Mouse (Mus musculus): Measurements from ENCODE around the gene Nrg3.
"Not testable (repeated sequence)": the region's sequence is repeated elsewhere in the genome, so short reads cannot be mapped to it uniquely, and the experiment has no call there.

The Nrg3 gene

DNA sequence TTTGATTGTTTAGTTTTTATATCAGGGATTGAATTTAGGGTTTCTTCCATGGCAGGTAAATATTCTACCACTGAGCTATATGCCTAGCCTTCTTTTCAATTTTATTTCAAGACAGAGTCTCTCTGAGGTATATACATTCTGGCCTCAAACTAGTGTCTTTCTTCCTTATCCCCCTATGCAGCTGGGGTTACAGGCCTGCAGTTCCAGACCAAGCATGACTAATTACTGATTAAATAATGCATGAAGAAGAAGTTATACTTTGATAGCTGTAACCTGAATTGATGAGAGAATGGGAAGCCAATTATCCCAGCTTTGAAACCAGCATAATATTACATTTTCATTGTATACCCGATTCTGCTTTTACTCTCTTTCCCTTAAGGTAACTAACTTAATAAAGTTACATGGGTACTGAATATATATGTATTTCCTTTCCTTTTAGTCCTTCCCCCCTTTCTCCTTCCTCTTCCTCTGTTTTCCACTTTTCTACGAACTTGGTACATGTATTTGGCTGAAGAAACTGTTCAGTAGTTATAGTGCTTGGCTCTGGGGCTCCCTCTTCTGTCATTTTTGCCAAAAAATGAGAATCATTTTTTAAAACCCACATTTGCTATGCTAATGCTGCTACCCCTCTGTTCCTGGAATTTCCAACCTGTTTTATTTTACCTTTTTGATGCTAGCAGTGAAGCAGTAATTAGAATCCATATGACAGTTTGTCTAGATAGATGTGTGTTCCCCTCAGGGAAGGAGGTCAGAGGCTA lies 843.8 kb downstream of the Nrg3 start:
- DNase-seq (ENCODE audit: low read depth, low spot score): no peak

DNA sequence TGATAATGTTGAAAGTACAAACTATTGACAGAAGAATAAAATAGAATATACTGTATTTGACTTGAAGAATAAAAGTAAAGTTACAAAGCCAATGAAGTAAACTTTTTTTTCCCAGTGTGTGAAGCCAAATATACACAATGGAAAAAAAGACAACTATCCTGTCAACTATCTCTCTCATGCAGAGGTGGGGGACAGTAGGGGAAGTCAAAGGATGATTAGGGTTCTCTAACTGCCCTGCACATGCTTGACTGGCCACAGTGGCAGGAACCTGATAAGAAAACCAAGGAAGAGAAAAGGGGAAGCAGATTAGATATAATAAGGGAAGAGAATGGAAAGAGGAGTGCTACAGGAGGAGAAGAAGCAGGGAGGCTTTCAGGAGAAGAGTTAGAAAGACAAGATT lies 855.9 kb downstream of the Nrg3 start:
- no peak for DNase-seq (ENCODE audit: low read depth, low spot score)

DNA sequence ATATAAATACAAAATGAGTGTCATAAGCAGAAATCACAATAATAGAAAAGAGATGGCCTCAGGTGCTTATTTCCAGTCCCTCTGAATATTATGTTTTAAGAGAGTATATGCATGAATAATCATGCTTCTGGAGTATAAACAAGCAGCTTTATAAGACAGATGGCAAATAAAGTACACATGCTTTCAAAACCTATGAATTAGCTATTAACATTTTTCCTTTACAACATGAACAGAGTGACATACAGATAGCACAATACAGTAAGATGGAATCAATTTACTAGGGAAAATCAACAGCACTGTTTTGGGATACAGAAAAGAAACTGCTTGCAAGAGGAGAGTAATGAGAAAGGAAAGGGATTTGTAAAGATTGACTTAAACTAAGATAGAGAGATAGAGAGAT lies 875.2 kb downstream of the Nrg3 start:
- DNase-seq (ENCODE audit: low read depth, low spot score): no peak

DNA sequence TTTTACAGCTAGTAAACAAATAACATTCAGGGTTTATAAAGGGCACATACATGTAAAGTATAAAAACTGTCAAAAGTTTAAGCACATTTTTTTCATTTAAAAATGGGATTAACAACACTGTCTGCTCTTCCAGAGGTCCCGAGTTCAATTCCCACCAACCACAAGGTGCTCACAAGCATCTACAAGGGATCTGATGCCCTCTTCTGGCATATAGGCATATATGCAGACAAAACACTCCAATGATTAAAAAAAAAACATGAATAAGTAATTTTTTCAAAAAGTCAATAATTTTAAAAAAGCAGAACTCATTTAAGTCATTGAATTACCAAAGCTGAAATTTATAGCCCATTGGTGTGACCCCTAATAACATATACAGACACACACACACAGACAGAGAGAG lies 878.6 kb downstream of the Nrg3 start:
- DNase-seq (ENCODE audit: low read depth, low spot score): no peak

DNA sequence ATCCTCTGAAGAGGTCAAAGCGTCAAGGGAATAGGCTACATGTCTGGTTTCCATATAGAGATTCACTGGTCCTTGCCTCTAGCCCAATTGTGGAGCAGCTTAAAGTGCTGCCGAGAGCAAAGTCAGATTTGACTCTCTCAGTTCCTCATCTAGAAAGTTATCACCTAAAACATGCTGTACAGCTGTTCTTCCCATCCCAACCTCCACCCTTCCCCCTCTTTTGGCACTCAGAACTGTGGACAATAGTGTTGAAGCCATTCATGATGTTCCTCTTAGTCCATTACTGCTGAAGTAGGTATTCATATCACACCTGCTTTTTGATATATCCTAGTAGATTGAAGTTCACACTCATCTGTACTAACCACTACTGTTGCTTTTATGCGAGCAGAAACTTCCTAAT lies 896.1 kb downstream of the Nrg3 start:
- no peak for DNase-seq (ENCODE audit: low read depth, low spot score)

DNA sequence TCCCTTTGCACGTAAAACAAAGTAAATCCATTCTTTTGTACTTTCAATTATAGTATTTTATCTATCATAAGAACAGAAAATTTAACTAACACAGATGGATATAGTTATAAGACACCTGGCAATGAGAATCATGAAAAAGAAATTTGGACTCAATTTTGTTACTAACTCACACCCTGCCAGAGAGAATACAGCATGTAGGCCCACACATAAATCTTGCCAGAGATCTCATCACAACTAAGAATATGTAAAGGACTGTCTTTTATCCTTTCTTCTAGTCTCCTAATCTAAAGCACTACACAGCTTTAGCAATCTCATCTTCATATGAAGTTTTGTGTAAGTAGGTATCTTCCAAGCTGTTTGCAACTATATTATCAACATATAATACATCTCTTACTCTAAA lies 904.7 kb downstream of the Nrg3 start:
- DNase-seq (ENCODE audit: low read depth, low spot score): no peak

DNA sequence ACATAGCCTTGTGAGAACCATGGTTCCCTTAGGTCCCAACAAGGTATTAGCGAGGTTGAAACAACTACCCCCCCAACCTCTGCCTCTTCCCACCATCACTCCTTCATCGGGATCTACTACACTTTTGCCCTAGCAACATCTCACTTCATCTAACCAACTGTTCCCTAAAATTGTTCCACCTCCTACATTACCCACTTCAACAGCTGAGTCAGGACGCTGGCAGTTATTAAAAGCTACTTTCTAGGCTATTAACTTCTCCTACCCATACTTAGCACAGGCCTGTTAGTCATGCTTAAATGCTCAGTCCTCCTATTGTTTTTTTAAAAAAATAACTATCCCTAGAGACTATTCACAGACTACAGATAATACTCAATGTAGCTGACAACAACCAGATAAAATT lies 906.7 kb downstream of the Nrg3 start:
- no peak for DNase-seq (ENCODE audit: low read depth, low spot score)

DNA sequence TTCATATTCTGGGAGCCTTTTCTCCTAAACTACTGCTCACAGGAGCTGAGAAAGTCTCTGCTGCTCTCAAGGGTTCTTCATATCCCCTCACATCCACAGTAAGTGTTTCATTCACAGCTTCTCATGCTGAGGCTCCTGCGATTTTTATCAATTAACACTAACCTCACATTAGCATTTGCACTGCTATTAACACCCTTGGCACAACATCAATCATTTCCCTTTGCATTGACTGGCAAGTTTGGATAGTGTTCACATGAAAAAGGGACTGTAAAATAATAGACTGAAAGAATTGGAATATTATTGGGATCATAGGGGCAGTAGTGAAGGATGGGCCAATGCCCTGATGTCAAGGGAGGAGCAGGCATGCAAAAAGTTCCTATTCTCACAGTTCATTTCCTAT lies 918.3 kb downstream of the Nrg3 start:
- DNase-seq (ENCODE audit: low read depth, low spot score): no peak

DNA sequence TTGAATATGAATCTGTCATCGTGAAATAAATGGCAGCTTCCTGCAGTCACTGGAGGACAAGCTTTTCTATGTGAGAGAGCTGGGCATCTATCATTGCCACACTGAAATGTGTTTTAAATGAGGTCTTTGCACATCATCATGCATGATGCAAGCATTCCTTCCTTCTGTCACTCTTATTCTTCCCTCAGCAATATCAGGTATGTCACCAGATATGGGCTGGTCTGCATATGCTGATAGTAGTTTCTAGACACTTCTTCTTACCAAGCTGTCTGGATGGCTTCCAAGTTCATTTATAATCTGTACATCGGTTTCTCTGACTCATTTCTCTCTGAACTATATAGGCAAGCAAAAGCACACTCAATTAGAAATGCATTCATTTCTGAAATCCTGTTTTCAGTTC lies 925.6 kb downstream of the Nrg3 start:
- no peak for DNase-seq (ENCODE audit: low read depth, low spot score)

DNA sequence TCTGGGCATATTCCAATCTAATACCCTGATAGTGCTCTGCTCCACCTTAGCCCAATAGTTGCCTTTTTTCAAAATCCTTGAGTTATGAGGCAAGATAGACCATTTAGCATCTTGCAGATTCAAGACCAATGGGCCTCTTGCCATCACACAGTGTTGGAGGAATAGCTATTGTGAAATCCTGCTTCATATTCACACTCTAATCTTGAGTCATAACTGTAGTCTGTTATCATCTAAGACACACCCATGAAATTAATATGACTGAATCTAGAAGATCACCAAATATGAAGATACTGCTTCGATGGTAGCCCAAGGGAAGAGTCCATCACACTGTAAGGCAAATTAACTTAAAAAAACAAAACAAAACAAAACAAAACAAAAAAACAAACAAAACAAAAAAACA lies 937.7 kb downstream of the Nrg3 start:
- DNase-seq (ENCODE audit: low read depth, low spot score): no peak

DNA sequence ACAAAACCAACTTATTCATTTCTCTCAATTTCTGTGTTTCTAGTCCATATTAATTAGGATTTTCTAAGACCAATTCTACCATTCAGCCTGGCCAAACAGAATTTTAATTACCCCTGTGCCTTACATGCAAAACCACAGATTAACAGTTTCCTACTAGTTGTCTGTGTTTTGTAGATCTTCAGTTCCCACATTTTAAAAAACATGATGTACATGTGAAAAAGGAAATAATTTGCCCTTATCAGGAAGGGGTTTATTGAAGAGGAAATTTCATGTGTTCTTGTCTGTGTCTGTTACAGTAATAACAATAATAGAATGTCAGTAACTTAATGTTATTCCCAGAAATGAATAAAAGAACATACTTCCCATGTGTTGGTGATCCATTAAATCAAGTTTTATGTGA lies 939.4 kb downstream of the Nrg3 start:
- no peak for DNase-seq (ENCODE audit: low read depth, low spot score)

DNA sequence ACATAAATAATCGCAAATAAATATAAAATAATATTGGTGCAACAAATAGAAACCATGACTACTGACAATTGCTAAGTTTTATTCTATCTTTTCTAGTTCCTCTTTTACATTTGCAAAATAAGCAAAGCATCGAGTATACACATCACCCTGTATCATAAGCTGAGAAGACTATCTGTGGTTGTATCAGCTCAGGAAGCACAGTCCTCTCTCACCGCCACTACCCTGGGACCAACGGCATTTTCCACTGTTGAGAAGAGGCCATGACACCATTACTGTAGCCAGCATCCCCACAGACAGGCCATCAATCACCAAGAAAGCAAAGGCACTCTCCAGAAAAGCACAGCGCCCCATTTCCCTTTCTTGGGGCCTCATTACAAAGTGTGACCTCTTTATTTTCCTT lies 956.7 kb downstream of the Nrg3 start:
- no peak for DNase-seq (ENCODE audit: low read depth, low spot score)

DNA sequence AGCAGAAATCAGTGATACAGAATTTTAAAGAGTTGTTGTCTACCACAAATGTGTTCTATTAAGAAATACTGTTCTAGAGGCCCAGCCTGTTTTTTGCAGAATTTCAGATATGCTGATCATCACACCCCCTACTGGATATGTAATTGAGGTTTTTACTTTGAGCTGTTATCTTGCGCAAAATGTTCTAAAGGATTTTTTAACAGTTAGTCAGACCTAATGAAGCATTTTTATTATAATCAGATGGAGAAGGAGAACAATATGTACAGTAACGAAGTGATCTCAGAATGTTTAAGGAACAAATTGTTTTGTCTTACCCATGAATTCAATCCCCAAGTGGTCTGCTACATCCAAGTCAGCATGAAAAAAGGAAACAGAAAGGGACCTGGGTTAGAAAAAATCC lies 963.9 kb downstream of the Nrg3 start:
- DNase-seq (ENCODE audit: low read depth, low spot score): no peak

DNA sequence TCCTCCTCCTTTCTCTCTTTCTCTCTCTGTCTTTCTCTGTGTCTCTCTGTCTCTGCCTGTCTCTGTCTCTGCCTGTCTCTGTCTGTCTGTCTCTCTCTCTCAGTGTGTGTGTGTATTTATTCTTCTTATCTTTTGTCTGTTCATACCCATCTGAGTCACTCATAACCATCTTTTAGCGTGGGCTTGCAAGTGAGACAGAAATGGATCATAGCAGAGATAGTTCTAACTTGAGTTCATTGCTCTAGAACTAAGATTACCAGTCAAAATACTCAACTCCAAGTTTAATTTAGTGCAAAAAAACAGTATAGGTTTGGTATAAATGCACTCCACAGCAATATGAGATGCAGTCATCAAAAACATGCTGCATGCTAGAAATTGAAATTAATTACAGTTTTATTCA lies 977.9 kb downstream of the Nrg3 start:
- DNase-seq (ENCODE audit: low read depth, low spot score): no peak

DNA sequence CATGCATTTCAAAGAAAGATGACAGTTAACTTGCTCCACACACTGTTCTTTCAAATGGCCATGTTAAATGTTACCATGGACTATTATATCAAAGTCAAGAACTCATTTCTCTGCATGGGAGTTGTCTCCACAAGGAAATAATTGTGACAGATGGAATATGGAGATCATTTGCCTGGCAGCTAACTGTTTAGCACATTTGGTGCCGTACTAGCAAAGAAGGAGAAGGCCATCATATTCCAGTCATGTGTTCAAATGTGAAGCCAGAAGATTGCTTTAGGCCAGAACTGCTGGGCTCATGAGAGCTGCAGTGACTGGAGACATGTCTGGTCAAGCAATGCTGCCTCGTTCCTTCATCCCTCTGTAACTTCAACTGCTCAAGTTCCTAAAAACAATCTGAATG lies 1025.8 kb downstream of the Nrg3 start:
- no peak for DNase-seq (ENCODE audit: low read depth, low spot score)

DNA sequence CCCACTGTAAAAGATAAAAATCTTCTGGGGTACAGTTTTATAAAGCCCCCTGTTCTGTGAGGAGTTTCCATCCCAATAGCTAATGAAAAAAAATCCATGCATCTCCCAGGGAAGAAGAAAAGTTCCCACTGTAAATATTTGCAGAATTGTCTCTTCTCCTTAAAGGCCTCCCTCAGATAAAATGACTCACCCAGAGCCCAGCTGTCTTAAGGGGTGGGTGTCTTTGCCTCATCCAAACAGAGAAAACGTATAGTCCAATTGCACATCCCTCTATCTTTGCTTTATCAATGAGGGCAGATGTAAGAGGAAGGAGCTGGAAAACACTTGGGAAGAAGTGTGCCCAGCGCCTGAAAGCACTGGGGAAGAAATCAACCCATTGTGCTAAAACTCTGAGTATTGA lies 1028.1 kb downstream of the Nrg3 start:
- DNase-seq (ENCODE audit: low read depth, low spot score): no peak

DNA sequence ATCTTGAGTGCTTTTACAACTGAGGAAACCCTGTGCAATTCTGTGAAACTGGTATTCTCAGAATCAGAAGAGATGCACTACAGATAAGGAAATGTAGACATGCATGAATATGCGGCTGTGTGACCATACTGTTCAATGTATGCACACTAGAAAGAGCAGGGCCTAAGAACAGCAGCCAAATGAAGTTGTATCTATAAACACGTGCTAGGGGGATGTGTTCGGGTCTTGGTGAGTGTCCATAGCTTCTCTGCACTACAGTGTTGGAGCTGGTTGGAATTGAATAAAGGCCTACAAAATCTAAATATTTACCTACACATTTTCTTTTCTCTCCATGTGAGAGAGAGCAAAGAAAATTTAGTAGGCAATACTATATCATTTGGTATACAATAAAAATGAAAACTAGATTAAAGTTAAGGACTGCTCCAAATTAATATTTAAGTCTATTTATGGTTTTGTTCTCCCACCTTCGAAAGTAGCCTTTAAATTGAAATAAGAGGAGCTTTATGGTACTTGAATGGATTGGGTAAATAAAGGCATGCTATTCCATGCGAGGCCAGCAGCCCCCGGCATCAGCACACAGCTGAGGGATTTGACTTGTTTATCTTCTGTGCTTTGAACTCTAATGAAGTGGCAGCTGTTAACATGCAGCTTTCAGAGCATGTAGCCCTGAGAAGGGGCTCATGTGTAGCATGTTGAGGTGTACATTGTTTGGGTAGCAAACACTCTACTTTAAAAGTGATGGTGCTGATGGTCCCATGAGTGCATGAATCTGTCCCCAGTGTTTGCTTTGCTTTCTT lies 1038.9 kb downstream of the Nrg3 start:
- DNase-seq (ENCODE audit: low read depth, low spot score): no peak

DNA sequence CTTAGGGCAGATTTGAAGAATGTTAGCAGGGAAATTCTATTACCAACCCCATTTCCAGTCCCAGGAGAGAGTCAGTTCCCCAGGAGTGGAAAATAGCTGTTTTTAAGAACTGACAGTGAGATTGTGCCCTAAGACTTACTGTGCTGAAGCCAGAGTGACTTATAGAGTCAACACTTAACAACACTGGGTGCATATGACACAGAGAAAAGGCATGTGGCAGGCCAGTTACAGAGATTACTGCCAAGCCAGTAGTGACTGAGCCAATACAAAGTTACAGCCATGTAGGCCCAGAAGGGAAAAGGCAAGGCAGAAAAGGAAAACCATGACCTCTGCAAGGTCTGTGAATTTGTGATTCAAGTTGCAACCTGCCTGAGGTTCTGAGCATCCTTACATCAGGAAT lies 1098.2 kb downstream of the Nrg3 start:
- DNase-seq (ENCODE audit: low read depth, low spot score): no peak

DNA sequence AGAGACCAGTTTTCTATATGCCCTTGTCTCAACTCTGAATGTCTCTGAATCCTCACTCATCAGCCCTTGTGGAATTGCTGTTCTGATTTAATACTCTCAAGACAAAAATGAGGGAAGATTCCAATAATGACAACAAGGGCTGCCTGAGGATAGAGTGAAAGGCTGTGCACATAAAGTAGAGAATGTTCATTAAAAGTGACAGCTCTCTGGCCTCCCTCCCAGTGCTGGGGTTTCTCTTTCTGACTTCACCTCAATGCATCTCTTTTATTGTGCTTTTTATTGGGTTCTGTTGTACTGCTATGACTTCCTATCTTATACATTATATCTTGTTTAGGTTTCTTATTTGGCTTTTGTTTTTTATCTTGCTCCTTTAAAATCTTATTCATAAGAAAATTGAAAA lies 1131.9 kb downstream of the Nrg3 start:
- no peak for DNase-seq (ENCODE audit: low read depth, low spot score)

DNA sequence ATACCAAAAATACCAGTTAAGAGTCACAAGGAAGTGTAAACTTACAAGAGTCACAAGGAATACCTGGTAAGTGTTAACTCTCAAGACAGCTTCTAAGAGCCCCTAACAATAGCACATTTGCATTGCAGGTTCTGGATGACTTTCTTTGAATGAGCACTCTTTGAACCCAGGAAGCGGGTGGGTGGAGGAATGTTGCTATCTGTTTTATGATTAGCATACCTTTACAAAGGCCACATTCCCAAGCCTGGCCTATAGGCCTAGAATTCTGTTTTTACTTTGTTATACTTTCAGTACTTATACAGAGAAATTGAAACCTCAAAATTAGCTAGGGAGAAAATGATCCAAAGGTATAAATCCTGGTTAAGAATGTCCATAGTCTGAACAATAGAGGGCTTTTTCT lies 1150.0 kb downstream of the Nrg3 start:
- not testable (repeated sequence) for DNase-seq (ENCODE audit: low read depth, low spot score)

DNA sequence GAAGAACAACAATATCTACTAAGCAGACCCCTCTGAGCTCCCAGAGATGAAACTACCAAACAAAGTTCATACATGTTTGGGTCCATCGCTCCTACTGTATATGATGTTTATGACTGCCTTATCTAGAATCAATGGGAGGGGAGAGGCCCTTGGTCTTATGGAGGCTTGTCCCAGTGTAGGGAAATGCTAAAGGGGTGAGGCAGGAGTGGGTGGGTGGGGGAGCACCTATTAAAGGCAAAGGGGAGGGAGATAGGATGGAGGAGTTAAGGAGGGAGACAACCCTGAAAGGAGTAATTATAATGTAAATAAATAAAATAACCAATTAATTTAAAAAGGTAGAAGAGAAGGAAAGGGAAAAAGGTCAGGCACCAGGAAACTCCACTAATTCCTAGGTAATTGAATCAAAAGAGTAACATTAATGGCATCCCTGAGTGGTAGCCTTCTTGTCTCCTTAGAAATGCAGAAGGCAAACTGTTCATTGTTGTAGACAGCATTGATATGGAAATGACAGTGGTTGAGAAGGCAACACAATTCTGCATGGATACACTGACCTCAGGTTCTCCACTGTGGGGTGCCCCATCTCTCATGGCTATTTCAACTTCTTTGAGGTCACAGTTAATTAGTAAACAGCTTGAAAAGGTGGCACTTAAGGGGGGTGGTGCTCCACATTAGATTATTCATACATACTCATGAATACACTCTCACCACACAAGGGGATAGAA lies 1152.1 kb downstream of the Nrg3 start:
- peak; percentile 16 for DNase-seq (ENCODE audit: low read depth, low spot score)
